Mouse (Mus musculus) adrenal gland, postnatal 14 days (tissue): ENCODE measurements at regions not wholly inside any gene's neighbourhood (a gene's known extent, or its start where the extent isn't known, plus 50 kb on each side); places are given as distances from the start of the nearest gene placed in this dataset.

Source experiments
- DNase-seq: peaks from one replicate; pipeline ENCODE4 v3.0.0; 2021; ENCODE audit warnings: mixed read lengths

DNA sequence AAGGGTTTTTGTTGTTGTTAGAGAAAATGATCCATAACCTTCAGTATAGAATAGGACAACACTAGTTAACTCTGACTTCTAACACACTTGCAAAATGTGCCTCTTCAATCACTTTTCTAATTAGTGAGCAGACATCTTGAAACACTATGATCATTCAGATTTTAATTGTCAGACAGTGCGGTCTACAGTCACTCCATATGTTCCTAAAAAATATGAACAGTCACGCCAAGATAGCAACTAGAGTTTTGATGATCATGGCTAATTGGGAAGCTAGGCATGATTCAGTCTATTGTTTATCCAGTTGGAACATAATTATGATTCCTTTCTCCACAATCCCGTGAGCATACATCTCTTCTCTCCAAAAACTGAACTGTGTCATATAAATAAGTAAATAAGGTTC is 372.1 kb downstream of the Fam198b start:
- DNase-seq, result no peak

DNA sequence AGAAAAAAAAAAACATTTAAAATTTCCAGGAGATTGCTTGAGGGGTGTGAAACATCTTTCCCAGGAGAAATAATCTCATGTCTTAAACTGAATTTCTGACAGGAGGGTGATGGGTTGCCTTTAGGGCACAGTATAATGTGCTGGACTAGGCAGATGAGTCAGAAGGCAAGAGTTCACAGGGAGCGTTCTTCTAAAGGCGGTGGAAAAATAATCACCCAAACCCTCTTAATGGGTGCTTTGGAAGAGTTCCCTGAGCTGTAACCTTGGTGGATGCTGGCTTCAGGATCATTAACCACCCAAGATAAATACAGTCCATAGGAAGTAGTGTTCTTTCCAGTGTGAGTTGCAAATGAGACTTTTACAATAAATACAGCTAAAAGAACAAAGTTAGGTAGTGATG is 378.8 kb downstream of the Fam198b start:
- DNase-seq, result no peak

DNA sequence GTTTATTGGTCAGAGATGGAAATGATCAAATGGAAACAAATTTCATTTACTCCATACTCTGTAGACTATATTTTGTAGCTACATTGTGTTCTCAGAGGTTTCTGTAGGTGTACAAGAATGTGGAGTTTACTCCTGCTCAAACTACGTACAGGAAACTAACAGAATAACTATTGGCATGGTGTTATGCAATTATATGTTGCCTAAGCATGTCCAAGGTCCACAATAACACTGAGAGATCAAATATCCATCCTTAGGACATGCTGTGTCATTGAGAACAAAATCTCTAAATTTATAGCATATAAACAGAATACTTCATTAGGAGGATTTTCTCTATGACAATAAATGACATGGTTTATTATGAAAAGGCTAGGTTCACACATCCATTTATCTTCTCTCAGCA is 400.3 kb downstream of the Fam198b start:
- DNase-seq, result no peak

DNA sequence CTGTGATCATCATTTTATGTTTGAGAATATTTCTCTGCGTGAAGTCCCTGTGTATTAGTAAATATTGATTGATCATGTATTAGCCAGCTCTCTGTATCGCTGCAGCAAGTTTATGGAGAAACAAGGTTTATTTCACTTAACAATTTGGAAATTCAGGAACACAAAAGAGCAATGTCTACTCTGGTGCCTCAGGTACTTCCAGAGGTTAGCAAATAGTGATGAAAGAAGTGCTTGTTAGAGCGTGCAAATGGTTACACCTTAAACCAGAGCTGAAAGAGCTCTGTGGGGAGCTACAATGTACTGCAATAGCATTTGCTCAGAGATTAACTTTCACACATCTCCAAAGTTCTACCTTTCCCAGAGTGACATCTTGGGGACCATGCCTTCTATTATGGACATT is 400.9 kb downstream of the Fam198b start:
- no peak for DNase-seq

DNA sequence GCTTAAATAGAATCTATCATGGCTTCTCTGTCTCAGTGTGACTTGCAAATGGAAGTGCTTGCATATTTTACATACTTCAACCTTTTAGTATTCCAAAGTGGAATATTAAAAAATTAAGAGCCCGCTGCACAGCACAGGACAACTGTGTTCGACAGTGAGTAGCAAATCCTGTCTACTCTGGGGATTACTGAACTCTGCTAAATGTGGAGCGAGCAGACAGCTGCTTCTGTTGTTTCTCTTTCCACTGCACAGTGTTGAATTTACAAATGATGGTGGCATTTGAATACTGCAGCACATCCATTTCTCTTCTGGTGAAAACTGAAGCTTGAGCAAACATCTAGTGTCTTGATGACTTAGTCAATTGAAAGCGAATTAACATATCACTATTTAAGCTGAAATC is 409.2 kb downstream of the Fam198b start:
- no peak for DNase-seq

DNA sequence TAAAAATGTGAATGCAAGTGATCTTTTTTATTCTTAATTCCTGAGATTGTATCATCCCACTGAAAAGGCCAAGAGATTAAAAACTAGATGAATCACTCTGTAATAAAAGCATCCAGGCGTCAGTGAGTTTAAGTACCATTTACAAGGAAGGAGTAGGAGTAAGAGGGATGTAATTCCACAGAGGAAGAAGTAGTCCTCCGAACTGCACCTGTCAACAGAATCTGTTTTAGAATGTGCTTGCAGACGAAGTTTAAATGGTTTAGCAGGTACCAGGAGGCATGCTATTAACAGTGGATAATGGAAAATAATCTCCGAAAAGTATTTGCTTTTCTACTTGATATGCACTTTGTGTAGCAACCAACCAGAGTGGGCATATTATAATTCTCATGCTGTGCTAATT is 423.3 kb downstream of the Fam198b start:
- no peak for DNase-seq

DNA sequence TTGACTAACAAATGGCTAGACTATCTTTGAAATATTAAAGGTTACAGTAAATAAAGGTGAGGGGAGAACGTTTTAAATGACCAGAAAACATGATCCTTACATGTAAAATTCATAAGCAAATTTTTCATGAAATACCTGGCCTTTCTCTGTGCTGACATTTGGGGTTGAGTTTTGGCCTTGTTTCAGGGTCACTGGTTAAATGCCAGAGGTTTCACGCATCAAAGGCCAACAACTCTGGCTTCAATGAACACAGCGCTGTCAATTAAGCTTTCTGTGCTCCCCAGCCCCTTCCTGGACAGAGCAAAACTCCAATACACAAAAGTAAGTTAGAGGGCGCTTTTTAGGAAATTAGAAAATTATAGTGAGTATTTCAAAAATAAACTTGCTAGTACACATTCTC is 425.6 kb downstream of the Fam198b start:
- peak; percentile 19 for DNase-seq

DNA sequence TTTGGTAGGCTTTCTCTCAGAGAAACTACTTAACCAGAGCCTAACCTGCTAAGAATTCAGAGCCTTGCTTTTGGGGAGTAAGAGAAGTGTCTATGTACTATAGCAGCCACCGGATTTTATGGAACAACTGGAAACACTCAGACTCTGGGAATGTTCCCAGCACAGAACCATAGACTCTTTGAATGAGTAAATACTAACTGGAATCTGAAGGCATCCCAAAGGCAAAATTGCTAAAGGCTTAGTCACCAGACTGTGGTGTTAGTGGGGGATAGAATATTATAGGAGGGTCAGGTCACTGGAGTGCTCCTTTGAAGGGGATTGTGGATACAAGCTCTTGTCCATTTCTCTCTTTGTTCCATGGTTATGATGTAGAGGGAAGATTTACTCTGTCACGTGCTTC is 427.4 kb downstream of the Fam198b start:
- DNase-seq, result no peak

DNA sequence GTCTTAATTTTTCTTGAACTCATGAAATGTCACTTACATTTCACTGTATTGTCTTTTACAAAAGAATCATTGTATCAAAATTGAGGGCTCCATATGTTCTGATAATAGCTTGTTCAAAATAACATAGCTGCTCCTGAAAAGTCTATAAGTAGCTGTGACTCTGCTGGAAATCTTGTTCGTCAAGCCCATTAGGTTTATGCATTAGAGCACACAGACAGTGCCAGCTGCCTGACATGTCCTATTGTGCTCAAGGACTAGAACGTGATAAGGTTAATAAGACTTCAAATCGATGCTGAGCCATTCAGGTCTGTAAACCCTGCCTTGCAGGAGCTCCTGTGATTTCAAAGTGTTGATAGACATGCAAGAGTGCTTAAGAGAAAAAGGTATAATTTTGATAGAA is 438.0 kb downstream of the Fam198b start:
- no peak for DNase-seq

DNA sequence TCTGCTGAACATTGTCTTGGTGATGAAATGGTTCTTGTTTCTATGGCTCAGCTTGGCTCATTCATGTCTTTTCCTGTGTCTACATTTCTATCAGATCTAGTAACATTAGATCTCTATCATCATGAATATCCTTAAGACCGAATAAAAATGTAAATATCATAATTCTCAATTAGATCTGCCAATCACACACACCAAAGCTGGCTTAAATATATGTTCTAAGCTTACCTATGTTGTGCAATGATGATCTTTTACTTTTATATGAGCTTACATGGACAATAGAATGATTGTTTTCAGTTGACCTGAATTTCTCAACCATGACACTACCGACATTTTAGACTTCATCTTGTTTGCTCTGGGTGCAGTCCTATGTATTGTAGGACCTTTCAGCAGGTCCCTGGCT is 440.4 kb downstream of the Fam198b start:
- DNase-seq, result no peak

DNA sequence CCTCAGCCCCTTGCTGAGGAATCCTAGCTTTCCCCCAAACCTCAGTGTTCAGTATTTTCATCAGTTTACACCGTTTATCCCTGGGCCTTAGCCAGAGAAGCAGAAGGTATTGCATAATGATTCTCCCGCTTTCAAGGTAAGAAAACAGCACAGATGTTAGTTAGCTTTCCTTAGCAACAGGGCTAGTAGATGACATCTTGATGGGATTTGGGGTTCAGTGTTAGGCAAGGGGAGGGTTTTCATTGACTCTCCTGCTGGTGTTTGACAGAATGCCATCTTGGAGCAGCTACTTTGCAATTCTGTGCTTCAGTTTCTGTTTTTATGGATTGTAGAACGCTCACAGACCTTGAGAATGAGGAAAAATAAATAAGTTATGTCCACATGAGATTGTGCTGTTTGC is 447.4 kb downstream of the Fam198b start:
- DNase-seq, result no peak

DNA sequence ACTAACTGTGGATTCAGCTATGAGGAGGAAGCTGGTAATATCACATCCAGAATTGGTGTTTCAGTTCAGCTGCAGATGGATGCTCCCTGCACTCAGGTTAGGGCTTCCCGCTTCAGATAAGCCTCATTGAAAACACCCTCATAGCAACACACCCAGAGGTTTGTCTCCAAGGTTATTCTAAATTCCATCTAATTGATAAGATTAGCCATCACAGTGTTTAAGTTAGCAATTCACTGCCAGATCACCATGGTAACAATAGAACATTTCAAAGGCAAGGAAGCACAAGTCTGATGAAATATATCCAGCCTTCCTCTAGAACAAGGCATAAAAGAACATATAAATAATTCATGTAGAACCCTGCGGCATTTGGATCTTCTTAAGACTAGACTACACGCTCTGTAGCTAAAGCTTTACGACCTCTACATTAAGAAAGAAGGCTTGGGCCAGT is 450.1 kb downstream of the Fam198b start:
- DNase-seq, result no peak

DNA sequence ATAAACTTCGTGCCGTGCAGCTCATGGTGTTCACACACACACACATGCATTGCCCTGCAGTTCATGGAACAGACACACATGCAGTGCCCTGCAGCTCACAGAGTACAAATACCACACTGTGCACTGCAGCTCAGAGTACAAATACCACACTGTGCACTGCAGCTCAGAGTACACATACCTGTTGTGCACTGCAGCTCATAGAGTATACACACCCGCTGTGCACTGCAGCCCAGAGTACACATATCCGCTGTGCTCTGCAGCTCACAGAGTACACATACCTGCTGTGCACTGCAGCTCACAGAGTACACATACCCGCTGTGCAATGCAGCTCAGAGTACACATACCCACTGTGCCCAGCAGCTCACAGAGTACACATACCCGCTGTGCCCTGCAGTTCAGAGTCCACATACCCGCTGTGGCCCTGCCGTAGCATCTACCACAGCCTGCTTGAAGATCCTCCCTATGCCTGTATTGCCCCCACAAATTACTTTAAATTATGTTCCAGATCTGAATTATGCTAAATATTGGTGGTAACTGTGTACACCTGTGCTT is 451.9 kb downstream of the Fam198b start:
- DNase-seq, result no peak

DNA sequence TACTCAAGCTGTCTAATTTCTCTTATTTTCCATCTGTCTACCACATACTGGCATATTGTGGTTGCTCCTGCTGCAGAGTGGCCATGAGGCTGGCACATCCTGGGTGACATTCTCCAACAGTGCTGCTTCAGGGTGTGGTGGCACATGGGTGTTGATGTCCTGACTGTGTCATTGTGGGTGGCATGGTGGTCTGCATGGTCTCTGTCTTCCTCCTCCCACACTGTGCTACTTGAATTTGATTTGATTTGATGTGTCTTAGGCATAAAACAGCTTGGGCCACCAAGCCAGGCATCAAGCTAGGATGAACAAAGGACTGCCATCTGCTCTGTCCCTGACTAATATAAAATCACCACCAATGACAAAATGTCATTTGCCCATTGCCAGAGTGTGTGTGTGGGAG is 434.7 kb downstream of the Gria2 start:
- no peak for DNase-seq

DNA sequence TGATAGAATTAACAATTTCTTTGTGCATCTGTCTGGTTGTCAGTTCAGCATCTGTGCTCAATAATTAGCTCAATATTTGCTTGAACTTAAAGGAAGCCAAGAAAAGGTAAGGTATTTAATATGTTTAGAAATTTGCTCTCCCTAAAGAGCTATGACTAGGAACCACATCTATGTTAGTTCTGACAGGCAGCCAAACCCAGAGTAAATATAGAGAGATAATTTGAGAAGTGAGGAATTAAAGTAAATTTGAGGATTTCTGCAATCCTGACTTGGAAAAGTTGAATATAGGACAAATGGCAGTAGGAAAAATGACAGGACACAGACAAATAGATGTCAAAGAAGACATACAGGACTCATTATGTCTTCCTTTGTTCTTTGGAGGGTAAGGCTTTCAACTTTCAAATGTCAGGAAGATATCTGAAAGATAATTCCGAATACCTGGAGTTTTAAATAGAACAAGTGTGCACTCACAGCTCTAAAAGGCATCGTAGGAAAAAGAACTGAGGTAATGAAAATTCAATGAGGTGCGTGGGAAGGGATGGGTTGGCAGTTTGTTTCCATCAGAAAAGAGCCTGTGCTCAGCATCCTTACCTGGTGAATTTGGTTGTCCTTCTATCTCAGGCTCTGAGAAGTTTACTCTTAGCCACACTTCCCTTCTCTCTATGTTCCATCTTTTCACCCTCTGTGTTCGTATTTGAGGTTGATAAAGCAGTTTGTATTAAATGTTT is 433.3 kb downstream of the Gria2 start:
- DNase-seq, result no peak

DNA sequence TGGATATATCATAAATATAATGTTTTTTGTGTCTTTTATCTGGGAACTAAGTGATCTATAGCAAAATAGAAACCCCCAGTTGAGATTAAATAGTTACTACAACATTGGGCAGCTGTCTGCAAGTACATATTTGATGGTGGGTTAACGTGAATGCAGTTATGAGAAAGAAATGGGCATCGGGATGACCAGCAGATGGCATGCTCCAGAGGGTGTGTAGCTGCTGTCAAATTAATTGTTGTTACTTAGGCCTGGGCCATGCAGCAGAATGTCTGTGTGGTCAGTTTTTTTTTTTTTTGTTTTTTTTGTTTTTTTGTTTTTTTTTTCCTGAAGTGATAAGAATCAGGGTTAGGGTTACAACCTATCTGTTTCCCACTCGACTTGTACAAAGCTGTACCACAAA is 430.2 kb downstream of the Gria2 start:
- DNase-seq, result no peak

DNA sequence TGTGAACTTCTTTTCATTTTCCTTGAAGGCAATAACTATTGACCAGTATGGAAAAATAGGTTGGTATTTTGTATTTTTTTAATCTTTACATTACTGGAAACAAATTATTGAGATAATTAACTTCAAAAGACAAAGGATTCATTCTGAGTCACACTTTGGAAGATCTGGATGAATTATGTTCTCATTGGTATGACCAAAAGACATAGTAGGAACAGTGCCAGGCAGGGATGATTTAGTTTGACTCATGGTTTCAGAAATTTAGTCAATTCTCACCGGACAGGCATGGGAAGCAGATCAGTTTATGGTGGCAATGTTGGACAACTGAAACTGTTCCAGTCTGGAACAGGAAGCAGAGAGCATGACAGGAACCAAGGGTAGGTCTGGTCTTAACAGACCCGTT is 416.6 kb downstream of the Gria2 start:
- DNase-seq, result peak; percentile 35

DNA sequence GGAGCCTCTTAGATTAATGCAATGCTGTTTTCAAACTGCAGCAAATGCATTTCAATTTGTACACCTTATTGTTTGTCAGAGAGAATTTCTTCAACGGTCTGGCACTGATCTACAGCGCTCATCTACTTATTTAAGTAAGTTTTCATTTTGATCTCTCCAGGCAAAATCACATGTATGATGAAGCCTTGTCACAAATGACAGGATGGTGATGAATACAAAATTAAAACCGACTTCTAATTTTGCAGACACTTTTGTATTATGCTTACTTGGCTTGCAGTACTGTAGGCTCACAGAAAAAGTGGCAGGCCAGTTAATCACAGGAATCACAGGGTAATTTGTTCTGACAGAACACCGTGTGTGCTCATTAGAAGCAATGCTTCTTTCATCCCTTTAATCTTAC is 406.4 kb downstream of the Gria2 start:
- no peak for DNase-seq

DNA sequence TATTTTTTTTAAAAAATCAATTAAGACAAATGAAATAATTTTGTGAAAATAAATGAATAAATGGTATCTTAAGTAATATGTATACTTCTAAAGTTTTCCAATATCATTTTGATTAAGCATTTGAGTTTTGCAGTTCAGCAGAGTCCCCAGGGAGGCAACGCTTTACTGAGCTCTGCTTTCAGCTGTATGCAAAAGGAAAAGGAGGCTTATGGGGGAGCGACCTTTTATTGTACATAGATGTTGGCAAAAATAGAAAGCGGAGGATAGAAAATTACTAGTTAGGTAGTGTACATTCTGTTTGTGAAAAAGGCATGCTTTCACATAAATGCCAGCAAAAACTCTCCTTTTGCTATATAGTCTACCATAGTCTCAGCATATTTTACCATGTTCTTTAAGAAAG is 382.2 kb downstream of the Gria2 start:
- DNase-seq, result no peak

DNA sequence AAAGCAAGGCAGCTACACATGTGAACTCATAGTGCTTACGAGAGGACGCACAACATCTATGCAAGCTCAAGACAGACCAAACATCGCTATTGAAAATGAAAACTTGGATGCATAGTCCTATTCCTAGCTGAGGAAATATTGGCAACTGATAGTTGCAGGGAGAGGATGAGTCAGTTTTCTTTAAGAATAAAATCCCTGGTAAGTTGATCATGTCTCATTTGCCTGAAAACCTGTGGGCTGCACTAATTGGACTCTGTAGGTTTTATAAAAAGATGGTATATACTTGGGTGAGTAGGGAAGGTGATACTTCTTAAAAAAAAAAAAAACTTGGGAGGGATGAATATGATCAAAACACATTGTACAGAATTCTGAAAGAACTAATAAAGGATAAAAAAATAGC is 381.2 kb downstream of the Gria2 start:
- no peak for DNase-seq

DNA sequence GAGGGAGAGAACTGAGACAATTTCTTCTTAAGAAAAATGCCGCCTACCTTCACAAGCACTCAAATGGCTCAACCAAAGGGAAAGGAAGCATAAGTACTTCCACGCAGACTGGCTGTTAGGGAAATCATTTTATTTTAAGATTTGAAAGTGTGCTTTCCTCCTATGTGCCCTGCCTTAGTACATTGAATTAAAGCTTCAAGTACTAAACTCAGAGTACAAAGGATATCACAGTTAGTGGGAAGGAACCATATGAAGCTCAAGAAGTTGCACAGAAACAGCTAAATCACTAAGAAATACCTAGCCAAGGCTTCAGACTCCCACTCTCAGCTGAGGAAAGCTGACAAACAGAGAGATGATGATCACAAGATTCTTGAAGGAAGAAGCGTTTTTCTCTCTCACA is 380.5 kb downstream of the Gria2 start:
- DNase-seq, result no peak

DNA sequence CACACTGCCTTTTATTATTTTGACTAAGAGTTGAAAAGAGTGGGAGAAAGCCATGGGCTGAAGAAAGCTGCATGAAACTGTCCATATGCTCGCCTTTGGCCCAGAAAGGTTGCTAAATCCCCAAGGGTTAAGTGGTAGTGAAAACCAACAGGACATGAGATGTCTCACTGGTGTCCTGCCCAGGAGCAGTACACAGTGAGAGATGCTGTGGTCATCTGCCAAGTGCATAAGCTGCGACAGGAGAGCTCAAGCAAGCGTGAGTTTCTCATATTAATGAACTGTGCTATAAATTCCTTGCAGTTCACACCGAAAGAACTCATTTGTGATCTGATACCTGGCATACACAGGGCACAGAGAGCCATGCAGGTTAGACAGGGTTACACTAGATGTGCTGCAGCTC is 380.0 kb downstream of the Gria2 start:
- no peak for DNase-seq
